Mouse (Mus musculus) gastrocnemius, postnatal 14 days (tissue): ENCODE results near the gene Ppargc1a. TPM values are rescaled to one million over a fixed set of nuclear protein-coding genes. Genes with fewer than 3 reads are reported as not detected.
A peak's percentile ranks its signal among the peaks of the same experiment; 100 is the strongest.

ENCODE experiments used
- DNase-seq: peaks from one replicate; pipeline ENCODE4 v3.0.0; 2021; ENCODE audit warnings: mixed read lengths
- intact Hi-C: fragments of 180-260 bp; cut with DNase I; formaldehyde crosslinking; loops from one replicate; pipeline ENCODE4 v1.15.1; 2025; ENCODE audit warnings: low total_unique reads
- total RNA-seq, 2 experiments: library from RNA; stranded (reverse); gene quantifications; 2 replicates each; pipeline ENCODE4 v1.2.3; 2021

Ppargc1a gene
- total RNA-seq, 2 experiments from 2014 or later: 22.3 to 44.2 TPM

GRCm38 (mm10) chr5:51557607-51558278, 9.8 kb downstream of the Ppargc1a start:
- DNase-seq: no peak
- intact Hi-C loops: no loop called here

- DNase-seq: peak; percentile 17
- intact Hi-C loops: no loop called here
Observed at GRCm38 (mm10) chr5:51553671-51554070, 13.9 kb downstream of the Ppargc1a start.

- DNase-seq: no peak
- intact Hi-C loops: no loop called here
Observed at GRCm38 (mm10) chr5:51553251-51553650, 14.3 kb downstream of the Ppargc1a start.

- intact Hi-C loops: no loop called here
- peak; percentile 64 for DNase-seq
Observed at GRCm38 (mm10) chr5:51552483-51553091, 14.9 kb downstream of the Ppargc1a start.

- intact Hi-C loops: no loop called here
Observed at GRCm38 (mm10) chr5:51551852-51552482, 15.6 kb downstream of the Ppargc1a start.

GRCm38 (mm10) chr5:51547442-51548035, 20.0 kb downstream of the Ppargc1a start:
- DNase-seq: no peak
- intact Hi-C loops: no loop called here

More at GRCm38 (mm10) chr5:51551852-51552482, 15.6 kb downstream of the Ppargc1a start:
- DNase-seq: no peak

GRCm38 (mm10) chr5:51546817-51547216, 20.7 kb downstream of the Ppargc1a start:
- no peak for DNase-seq
- intact Hi-C loops: no loop called here

GRCm38 (mm10) chr5:51545133-51546049, 22.1 kb downstream of the Ppargc1a start:
- DNase-seq: no peak
- intact Hi-C loops: no loop called here

GRCm38 (mm10) chr5:51544141-51544735, 23.3 kb downstream of the Ppargc1a start:
- intact Hi-C loops: no loop called here
- DNase-seq: no peak

GRCm38 (mm10) chr5:51541557-51541956, 26.0 kb downstream of the Ppargc1a start:
- intact Hi-C loops: no loop called here
- DNase-seq: no peak

GRCm38 (mm10) chr5:51540816-51541215, 26.7 kb downstream of the Ppargc1a start:
- no peak for DNase-seq
- intact Hi-C loops: no loop called here

- intact Hi-C loops: no loop called here
Observed at GRCm38 (mm10) chr5:51539563-51539962, 28.0 kb downstream of the Ppargc1a start.

GRCm38 (mm10) chr5:51538319-51538718, 29.2 kb downstream of the Ppargc1a start:
- intact Hi-C loops: no loop called here
- DNase-seq: no peak

More at GRCm38 (mm10) chr5:51539563-51539962, 28.0 kb downstream of the Ppargc1a start:
- DNase-seq: no peak

- intact Hi-C loops: no loop called here
- DNase-seq: no peak
Observed at GRCm38 (mm10) chr5:51537646-51538030, 29.9 kb downstream of the Ppargc1a start.

GRCm38 (mm10) chr5:51537009-51537645, 30.4 kb downstream of the Ppargc1a start:
- DNase-seq: no peak
- intact Hi-C loops: no loop called here

GRCm38 (mm10) chr5:51534456-51534855, 33.1 kb downstream of the Ppargc1a start:
- intact Hi-C loops: no loop called here
- peak; percentile 34 for DNase-seq

GRCm38 (mm10) chr5:51531286-51531685, 36.2 kb downstream of the Ppargc1a start:
- intact Hi-C loops: no loop called here
- DNase-seq: peak; percentile 21

GRCm38 (mm10) chr5:51529444-51529843, 38.1 kb downstream of the Ppargc1a start:
- no peak for DNase-seq
- intact Hi-C loops: no loop called here

- intact Hi-C loops: no loop called here
- DNase-seq: no peak
Observed at GRCm38 (mm10) chr5:51528165-51528498, 39.4 kb downstream of the Ppargc1a start.
